Mouse (Mus musculus) E14TG2a.4 (cell line): ENCODE results near the gene Hand1.

ENCODE experiments used
- CTCF ChIP-seq: conservative IDR thresholded peaks from 2 replicates; pipeline ENCODE4 v1.5.1; 2014; ENCODE audit warnings: low read length
- NANOG ChIP-seq: IDR thresholded peaks from 2 replicates; pipeline ENCODE4 v1.6.1; 2014; ENCODE audit warnings: borderline replicate concordance, low read length, mixed read lengths

DNA sequence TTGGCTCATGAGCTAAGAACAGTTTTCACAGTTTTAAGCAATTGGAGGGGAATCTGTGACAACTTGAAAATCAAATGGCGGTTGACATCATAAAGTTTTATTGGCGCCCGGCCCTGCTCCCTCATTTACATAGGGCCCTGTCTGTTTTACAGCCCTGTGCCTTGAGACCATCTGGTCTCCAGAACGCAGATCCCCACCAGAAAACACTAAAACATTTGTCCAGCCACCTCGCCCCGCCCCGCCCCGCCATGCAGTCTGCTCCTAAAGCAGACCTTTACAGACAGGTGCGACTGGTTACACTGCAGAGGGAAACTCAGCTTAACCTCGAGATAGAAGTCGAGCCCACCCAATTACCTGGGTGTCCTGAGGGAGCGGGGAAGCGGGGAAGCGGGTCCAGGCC, 52.8 kb downstream of the Hand1 start:
- TF ChIP-seq CTCF (no peak), NANOG (no peak)
